Mouse (Mus musculus): Measurements from ENCODE around the gene Psg16.
"Not testable (repeated sequence)": the region's sequence is repeated elsewhere in the genome, so short reads cannot be mapped to it uniquely, and the experiment has no call there.

Psg16 gene

DNA sequence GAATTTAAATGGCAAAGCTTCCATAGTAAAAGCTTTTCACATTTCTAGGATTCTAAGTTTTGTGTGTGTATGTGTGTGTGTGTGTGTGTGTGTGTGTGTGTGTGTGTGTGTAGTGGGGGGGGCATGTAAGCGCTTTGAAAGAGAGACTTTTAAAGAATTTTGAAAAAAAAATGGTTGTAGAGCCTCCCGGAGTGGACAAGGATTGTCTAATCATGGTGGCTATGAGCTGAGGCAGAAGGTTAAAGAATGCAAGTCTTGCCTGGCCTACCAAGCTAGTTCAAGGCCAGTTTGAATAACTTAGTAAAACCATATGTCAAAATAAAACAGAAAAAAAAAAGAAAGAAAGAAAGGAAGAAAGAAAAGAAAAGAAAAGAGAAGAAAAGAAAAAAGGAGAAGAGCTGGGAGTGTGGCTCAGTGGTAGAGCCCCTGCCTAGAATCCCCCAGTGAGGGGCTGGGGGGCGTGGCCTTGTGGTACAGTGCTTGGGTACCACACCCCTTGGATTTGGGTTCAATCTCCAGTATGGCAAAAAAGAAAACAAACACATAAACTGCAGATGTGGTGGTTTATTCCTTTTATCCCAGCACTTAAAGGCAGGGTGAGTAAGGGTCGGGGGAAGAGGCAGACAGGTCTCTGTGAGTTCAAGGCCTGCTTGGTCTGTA, 18.4 kb upstream of the Psg16 start:
- no peak for DNase-seq (ENCODE audit: low read depth, low spot score)

DNA sequence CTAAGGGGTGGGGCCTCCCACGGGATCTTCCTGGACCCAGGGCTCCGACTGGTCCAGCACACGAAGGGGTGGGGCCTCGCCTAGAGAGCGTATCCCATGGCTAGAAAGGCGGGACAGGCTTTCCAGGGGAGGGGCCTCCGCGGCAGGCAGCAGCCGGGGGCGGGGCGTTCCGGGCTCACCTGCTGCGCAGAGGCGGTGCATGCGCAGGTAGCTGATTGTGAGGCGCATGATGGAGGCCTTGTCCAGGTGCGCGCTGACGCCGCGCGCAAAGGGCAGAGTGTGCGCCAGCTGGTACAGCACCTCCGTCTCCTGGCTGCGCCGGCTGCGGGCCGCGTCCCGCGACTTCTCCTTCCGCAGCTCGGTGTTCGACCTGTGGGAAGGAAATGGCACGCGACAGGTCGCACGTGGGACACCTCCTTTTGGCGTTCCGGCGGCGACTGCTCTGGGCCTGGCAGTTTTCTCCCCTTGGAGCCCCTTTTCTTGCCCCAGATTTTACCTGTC, 17.7 kb upstream of the Psg16 start:
- peak; percentile 97 for DNase-seq (ENCODE audit: low read depth, low spot score)

GRCm38 (mm10) chr7:17056601-17057523, 17.0 kb upstream of the Psg16 start:
- DNase-seq (ENCODE audit: low read depth, low spot score): peak; percentile 43

- peak; percentile 49 for DNase-seq (ENCODE audit: low read depth, low spot score)
Observed at GRCm38 (mm10) chr7:17058071-17058689, 15.7 kb upstream of the Psg16 start.

- DNase-seq (ENCODE audit: low read depth, low spot score): no peak
Observed at GRCm38 (mm10) chr7:17058816-17059462, 14.9 kb upstream of the Psg16 start.

DNA sequence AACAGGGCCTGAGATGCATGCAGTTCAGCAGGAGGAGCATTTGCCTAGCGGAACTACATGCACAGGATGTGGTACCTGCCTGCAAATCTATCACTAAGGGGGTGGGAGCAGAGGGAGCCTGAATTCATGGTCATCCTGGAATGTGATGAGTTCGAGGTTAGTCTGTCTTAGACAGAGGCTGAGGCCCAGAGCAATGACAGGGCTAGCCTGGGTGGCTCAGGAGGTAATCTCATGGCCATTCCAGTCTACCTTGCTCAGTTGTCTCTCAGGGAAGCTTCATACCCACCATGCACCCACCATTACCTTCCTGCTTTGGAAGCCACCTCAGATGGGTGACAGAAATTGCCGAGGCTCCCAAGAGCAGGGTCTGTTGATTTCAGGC, 14.4 kb upstream of the Psg16 start:
- no peak for DNase-seq (ENCODE audit: low read depth, low spot score)

DNA sequence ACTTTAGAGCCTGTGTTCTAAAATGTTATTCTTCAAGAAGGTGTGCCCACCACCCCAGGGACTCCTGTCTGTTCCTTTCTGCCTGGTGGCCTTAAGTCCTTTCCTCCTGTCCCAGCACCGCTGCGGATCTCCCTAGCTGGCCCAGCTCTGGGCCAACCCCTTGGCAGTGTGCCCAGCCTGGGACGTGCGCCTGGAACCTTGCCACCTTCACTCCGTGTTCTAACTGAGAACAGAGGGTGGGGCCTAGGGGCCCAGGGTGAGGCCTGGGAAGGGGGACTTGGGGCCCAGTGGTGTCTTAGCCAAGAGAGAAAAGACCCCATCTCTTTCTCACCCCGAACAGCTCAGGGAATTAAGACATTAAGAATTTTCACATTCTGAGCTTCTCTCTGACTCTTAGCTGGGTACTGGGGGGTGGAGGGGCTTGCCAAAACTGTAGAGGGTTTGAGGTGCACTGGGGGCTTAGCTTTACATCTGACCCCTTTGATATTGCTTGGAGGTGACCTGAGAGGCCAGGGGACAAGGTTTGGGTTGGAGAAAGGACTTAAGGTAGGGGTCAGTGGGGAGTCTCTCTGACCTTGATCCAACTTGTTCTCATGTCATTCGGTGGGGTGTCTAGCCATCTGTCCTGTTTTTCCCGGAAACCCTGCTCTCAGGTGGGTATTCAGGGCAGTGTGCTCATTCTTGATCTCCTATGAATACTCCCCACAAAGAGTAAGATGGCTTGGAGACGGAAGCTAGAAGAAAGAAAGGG, 13.6 kb upstream of the Psg16 start:
- DNase-seq (ENCODE audit: low read depth, low spot score): no peak

- peak; percentile 39 for DNase-seq (ENCODE audit: low read depth, low spot score)
Observed at GRCm38 (mm10) chr7:17060782-17061605, 12.8 kb upstream of the Psg16 start.

- DNase-seq (ENCODE audit: low read depth, low spot score): peak; percentile 86
Observed at GRCm38 (mm10) chr7:17062389-17062788, 11.5 kb upstream of the Psg16 start, which contains the start of gene Hif3a. Gene Hif3a (minus strand): TSS chr7:17062427.

GRCm38 (mm10) chr7:17062845-17063244, 11.0 kb upstream of the Psg16 start:
- no peak for DNase-seq (ENCODE audit: low read depth, low spot score)

- DNase-seq (ENCODE audit: low read depth, low spot score): no peak
Observed at GRCm38 (mm10) chr7:17065620-17066019, 8.2 kb upstream of the Psg16 start.

- peak; percentile 72 for DNase-seq (ENCODE audit: low read depth, low spot score)
Observed at GRCm38 (mm10) chr7:17066412-17066811, 7.4 kb upstream of the Psg16 start.

DNA sequence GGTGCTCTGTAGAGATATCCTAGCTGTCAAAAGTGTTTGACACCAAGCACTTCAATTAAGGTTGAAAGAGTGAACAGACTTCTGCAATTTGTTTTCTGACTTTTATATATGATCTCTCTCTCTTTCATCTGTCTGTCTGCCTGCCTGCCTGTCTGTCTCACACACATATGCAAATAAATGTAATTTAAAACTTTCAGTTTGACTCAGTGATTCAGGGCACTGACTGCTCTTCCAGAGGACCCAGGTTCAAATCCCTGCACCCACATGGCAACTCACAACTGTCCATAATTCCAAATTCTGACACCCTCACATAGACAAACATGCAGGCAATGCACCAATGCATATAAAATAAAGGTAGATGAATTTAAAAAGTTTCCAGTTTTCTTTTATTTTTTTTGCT, 6.8 kb upstream of the Psg16 start:
- no peak for DNase-seq (ENCODE audit: low read depth, low spot score)

- not testable (repeated sequence) for DNase-seq (ENCODE audit: low read depth, low spot score)
Observed at GRCm38 (mm10) chr7:17067651-17068050, 6.2 kb upstream of the Psg16 start.

DNA sequence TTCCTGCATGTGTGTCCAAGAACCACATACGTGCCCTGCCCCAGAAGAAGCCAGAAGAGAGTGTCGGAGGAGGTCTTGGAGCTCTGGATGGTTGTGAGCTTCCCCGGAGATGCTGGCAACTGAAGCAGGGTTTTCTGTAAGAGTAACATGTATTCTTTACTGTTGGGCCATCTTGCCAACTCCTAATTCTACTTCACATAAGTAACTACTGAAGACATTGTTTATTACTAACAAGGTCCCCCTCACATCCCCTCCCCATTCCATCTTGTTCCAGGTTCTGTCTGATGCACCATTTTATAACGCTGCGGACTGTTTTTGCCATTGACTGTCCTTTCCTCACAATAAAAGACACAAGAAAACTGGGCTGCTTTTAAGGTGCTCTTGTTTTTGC, 332 bp upstream of the Psg16 start:
- DNase-seq (ENCODE audit: low read depth, low spot score): no peak

DNA sequence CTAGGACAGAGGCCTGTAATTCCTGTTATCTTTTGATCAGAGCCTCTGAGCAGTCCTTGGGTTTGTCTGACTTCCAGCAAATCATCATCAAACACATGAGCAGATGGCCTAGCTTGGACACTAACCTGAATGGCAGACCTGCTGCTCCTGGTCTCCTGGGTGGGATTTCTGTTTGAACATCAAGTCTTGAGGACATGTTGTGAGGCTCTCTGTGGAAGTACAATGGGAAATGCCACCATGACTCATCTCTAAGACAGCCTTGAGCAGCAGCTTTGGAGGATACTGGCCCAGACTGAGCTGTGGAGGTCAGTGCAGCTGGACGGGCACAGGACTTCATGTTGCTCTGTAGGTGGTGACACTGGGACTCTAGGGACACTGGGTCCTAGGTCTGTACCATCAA, 2.7 kb downstream of the Psg16 start:
- no peak for DNase-seq (ENCODE audit: low read depth, low spot score)

GRCm38 (mm10) chr7:17078076-17078654, 4.3 kb downstream of the Psg16 start:
- no peak for DNase-seq (ENCODE audit: low read depth, low spot score)

GRCm38 (mm10) chr7:17082766-17083165, 8.9 kb downstream of the Psg16 start:
- DNase-seq (ENCODE audit: low read depth, low spot score): no peak

- DNase-seq (ENCODE audit: low read depth, low spot score): no peak
Observed at GRCm38 (mm10) chr7:17087731-17088130, 13.9 kb downstream of the Psg16 start.

Data from ES-CJ7 (cell line).